Mouse (Mus musculus) hindbrain, embryonic 14.5 days (tissue): ENCODE data around the gene Bloc1s1. TPM values are rescaled to one million over a fixed set of nuclear protein-coding genes. Genes with fewer than 3 reads are reported as not detected.

Experiments used
- ATAC-seq: fragments of 200-750 bp; cut with Nextera tagmentation; 2 replicates; pipeline ENCODE4 v1.8.0; 2017; ENCODE audit warnings: moderate number of reproducible peaks, mild to moderate bottlenecking, moderate TSS enrichment, moderate library complexity; ENCODE audit not compliant: low FRiP score
- DNase-seq: peaks from one replicate; pipeline ENCODE4 v3.0.0-alpha.2; 2015; ENCODE audit warnings: low spot score
- H3K27ac ChIP-seq: fragments of 300-500 bp; sonication (generic); 2 replicates; pipeline ENCODE4 v1.5.1; 2014; ENCODE audit warnings: mild to moderate bottlenecking, moderate library complexity
- H3K27me3 ChIP-seq: fragments of 300-500 bp; sonication (generic); 2 replicates; pipeline ENCODE4 v1.6.1; 2014; ENCODE audit warnings: mild to moderate bottlenecking, low read length, mixed read lengths; ENCODE audit not compliant: control insufficient read depth, insufficient read depth
- H3K36me3 ChIP-seq: fragments of 300-500 bp; sonication (generic); replicated peaks from 2 replicates; pipeline ENCODE4 v1.6.1; 2014; ENCODE audit not compliant: control insufficient read depth, insufficient read depth
- H3K4me1 ChIP-seq: fragments of 300-500 bp; sonication (generic); replicated peaks from 2 replicates; pipeline ENCODE4 v1.6.1; 2014; ENCODE audit warnings: antibody characterized with exemption, low read length, mixed read lengths; ENCODE audit not compliant: control insufficient read depth, insufficient read depth
- H3K4me2 ChIP-seq: fragments of 300-500 bp; sonication (generic); replicated peaks from 2 replicates; pipeline ENCODE4 v1.6.1; 2014; ENCODE audit warnings: mild to moderate bottlenecking, moderate library complexity
- H3K4me3 ChIP-seq: fragments of 300-500 bp; sonication (generic); replicated peaks from 2 replicates; pipeline ENCODE4 v1.5.1; 2014; ENCODE audit warnings: mild to moderate bottlenecking, low read length
- H3K9ac ChIP-seq: fragments of 300-500 bp; sonication (generic); 2 replicates; pipeline ENCODE4 v1.6.1; 2014
- H3K9me3 ChIP-seq: fragments of 300-500 bp; sonication (generic); 2 replicates; pipeline ENCODE4 v1.6.1; 2016; ENCODE audit warnings: low read length; ENCODE audit not compliant: control insufficient read depth
- WGBS: fragments of 180-500 bp; shearing (Covaris S2); extraction: QIAGEN DNeasy Blood & Tissue Kit; methylation state at CpG from one replicate; pipeline ENCODE4 v1.1.7; 2014; 5-methylcytosine and 5-hydroxymethylcytosine counted together
- polyA plus RNA-seq: library from polyadenylated mRNA; unstranded; fragments of >200 nt; fragmentation: Nextera tagmentation; extraction: Ambion mirVana; gene quantifications from 2 replicates; pipeline ENCODE4 v1.2.1, GENCODE M21; 2014

Gene Bloc1s1
- polyA plus RNA-seq, 1 experiment from 2014 or later: 269 TPM

DNA sequence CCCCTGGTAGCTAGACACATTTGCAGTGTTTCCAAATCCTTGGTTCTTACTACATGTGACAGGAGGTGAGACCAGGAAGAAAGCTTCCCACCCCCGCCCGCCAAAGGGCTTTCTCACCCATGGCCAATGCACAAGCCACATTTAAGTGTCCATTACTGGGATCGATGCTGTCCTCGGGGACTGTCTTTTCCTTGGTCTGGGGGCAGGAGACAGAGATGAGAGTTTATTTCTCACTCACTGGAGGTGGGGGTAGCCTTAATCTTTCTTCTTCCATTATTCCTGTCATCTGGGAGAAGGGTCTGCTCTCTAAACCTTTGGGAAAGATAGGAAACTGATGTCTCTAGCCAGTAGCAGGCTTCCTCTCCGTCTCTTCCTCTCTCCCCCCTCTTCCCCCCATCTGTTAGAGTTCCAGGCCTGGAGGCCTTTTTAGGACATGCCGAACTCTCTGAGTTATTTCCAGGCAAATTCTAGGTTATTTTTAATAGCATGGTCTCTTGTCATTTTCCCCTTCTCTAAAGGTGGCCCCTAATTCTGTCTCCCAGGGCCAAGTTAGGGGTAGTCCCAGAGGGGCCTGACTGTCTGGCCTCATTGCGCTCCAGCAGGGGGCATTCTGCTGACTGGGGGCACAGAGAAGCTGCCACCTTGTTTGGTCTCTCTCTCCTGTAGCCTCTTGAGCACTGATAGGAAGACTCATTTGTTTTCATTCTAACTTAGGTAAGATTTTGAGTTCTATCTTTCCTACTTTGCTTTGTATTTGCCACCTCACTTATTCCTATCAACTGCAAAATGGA lies 11.4 kb upstream of the Bloc1s1 start:
- H3K9ac ChIP-seq: no peak overlapping the region
- ATAC-seq: no peak

DNA sequence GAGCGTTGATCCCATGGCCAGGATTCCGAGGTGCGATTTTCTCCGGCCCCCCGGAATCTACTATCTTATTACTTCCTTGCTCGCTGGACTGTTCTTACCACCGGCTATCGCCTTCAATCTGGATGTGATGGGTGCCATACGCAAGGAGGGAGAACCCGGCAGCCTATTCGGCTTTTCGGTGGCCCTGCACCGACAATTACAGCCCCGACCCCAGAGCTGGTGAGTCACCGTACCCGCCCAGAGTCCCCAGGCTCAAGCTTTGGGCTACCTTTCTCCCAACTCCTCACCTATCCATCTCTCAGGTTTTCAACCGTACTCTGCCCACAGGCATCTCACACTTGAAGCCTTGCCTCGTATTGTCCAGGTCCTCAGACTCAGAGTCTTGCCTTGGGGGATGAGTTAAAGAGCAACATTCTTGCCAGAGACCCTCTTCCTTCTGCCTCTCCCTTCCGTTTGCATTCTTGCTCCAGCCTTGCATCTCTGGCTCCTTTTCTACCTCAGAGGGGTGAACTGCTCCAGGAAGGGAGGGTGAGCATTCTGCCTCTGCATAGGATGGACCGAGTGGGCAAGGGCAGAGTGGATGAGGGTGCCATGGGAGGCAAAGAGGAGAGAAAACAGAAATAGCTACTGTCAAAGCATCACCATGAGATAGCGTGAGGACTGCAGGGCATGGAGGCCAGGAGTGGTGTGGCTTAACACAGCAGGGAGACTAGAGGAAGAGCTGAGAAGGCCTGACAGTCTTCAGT lies 10.3 kb upstream of the Bloc1s1 start:
- WGBS: 4% methylated on average over 21 of the region's 21 CpGs
- Histone ChIP-seq H3K27me3 (peaks cover 61% of the 10 kb centered on the region), H3K9me3 (no peaks in the 10 kb centered on the region), H3K4me2 (peak overlapping the region; percentile 86), H3K9ac (peak overlapping the region; percentile 53), H3K36me3 (no peaks in the 10 kb centered on the region), H3K4me3 (peak overlapping the region; percentile 41), H3K4me1 (peaks cover 8% of the 10 kb centered on the region), H3K27ac (no peak overlapping the region)
- ATAC-seq (0 out of 2 replicates have a peak, but pooled peaks have one; percentile 5), DNase-seq (no peak)

More for the DNA sequence above, 11.4 kb upstream of the Bloc1s1 start:
- Histone ChIP-seq H3K27ac (no peak overlapping the region), H3K4me2 (peak overlapping the region; percentile 86; the same call in 1 of the 2 replicates), H3K4me3 (peak overlapping the region; percentile 41; the same call in 1 of the 2 replicates), H3K36me3 (no peaks in the 10 kb centered on the region), H3K9me3 (no peaks in the 10 kb centered on the region), H3K4me1 (peaks cover 8% of the 10 kb centered on the region), H3K27me3 (peaks cover 53% of the 10 kb centered on the region)
- DNase-seq: no peak
- WGBS: 71% methylated on average over 7 of the region's 7 CpGs

DNA sequence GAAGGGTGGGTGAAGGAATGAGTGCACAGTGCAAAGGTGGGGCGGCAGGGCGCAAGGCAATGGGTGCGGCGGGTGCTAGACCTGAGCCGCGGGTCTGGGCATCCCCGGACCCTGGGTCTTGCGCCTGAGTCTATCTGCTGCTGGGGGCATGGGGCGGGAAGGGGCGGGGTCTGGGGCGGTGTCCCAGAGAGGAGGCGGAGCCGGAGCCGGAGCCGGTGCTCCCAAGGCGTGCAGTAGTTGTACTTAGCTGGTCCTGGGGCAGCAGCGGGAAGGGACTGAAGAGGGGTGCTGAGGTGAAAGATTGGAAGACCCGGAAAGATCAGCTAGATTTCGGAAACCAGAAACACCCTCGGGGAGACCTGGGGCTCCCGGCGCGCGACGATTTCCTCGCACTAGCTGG lies 9.7 kb upstream of the Bloc1s1 start, which contains the start of gene Itga7:
Gene Itga7 (plus strand): TSS at position 245 of the 400 bp plus-strand sequence.
- peak; percentile 60 for ATAC-seq
- DNase-seq: no peak
- 1% methylated on average over 26 of the region's 26 CpGs for WGBS
- Histone ChIP-seq H3K4me3 (peak within 1 kb of the TSS; percentile 41), H3K4me1 (peaks cover 8% of the 10 kb centered on the region), H3K9ac (peak within 1 kb of the TSS; percentile 53), H3K36me3 (no peaks in the 10 kb centered on the region), H3K4me2 (peak within 1 kb of the TSS; percentile 86), H3K27me3 (peaks cover 61% of the 10 kb centered on the region), H3K9me3 (no peaks in the 10 kb centered on the region), H3K27ac (no peak within 1 kb of the TSS)

DNA sequence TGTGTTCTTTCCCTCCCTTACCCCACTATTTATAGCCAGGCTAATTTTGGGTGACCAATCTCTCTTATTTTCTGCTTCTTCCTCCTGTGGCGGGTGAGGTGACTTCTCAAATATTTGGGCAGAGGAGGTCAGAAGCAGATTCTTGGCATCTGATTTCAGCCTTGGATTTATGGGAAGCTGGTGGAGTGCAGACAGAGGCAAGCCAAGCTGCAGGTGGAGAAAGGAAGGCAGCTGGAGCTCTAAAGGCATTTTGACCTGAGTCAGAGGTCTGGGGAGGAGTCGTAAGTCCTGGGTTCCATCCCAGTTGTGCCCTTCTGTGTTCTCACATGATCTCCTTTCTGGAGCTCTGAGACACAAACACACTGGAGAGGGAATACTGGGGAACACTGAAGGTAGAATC lies 7.6 kb upstream of the Bloc1s1 start:
- ATAC-seq (no peak), DNase-seq (no peak)
- H3K27me3 ChIP-seq: peaks cover 66% of the 10 kb centered on the region
- no peak overlapping the region for H3K4me2 ChIP-seq
- no peaks in the 10 kb centered on the region for H3K36me3 ChIP-seq
- no peaks in the 10 kb centered on the region for H3K9me3 ChIP-seq
- H3K4me3 ChIP-seq: no peak overlapping the region
- peaks cover 8% of the 10 kb centered on the region for H3K4me1 ChIP-seq
- no peak overlapping the region for H3K27ac ChIP-seq
- WGBS: 77% methylated on average over 2 of the region's 2 CpGs
- no peak overlapping the region for H3K9ac ChIP-seq

DNA sequence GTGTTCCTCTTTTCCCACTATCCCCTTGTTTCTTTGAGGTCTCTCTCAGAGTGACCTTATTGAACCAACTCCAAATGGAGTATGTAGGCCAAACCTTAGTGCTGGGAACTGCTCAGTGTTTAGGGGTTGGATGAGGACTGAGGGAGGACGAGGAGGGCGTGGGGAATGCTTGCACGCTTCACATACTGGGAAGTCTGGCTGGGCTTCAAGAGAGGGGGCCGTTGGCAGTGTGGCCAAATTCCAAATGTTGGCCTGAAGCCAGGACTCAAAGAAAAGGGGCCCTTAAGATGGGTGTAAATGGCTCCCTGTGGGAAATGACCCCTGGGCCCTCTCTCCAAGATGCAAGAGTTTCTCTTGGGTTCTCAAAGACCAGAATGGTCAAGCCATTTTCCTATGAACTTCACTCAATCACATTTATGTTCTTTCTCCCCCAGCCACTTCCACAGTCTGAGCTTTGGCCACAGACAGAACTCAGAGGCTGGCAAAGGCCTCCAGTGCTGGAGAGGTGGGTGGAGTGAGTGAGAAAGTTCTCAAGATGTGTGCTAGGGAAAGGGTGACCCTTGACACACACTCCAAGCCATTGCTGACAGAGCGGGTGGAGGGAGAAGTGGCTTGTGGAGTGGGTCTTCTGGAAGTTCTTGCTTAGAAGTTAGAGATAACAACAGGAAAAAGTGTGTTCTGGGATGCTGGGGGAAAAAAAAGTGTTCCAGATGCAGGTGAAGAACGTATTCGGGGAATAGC lies 6.0 kb upstream of the Bloc1s1 start:
- no peak overlapping the region for H3K9ac ChIP-seq
- H3K4me3 ChIP-seq: no peak overlapping the region
- H3K9me3 ChIP-seq: no peaks in the 10 kb centered on the region
- WGBS: 62% methylated on average over 7 of the region's 7 CpGs
- peaks cover 8% of the 10 kb centered on the region for H3K4me1 ChIP-seq
- no peak overlapping the region for H3K4me2 ChIP-seq
- H3K27me3 ChIP-seq: peaks cover 53% of the 10 kb centered on the region
- H3K27ac ChIP-seq: 0 out of 2 replicates have a peak overlapping the region, but pooled peaks have one; percentile 43
- DNase-seq (no peak), ATAC-seq (peak; percentile 41; the same call in 1 of the 2 replicates)
- H3K36me3 ChIP-seq: no peaks in the 10 kb centered on the region

DNA sequence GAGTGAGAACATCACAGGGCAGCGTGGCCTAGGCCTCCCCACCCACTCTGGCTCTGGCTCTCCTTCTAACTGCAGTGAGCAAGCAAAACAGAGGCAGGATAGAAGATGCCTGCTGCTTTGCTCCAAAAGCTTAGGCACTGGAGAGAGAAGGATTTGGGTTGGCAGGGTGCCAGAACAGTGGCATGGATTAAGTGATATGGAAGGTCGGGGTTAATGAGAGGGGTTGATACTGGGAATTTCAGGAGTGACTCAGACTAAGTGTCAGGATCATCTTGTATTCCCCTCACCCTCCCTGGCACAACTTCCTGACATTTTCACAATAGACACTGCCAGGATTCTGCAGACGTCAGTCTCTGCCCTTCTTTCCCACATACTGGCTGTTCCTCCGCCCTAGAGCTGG lies 4.5 kb upstream of the Bloc1s1 start:
- Histone ChIP-seq H3K27me3 (peaks cover 38% of the 10 kb centered on the region), H3K9me3 (no peaks in the 10 kb centered on the region), H3K36me3 (no peaks in the 10 kb centered on the region), H3K4me1 (peaks cover 6% of the 10 kb centered on the region), H3K4me3 (no peak overlapping the region), H3K27ac (no peak overlapping the region), H3K4me2 (no peak overlapping the region), H3K9ac (no peak overlapping the region)
- ATAC-seq (peak; percentile 29; the same call in 1 of the 2 replicates), DNase-seq (no peak)
- WGBS: 27% methylated on average over 4 of the region's 4 CpGs

DNA sequence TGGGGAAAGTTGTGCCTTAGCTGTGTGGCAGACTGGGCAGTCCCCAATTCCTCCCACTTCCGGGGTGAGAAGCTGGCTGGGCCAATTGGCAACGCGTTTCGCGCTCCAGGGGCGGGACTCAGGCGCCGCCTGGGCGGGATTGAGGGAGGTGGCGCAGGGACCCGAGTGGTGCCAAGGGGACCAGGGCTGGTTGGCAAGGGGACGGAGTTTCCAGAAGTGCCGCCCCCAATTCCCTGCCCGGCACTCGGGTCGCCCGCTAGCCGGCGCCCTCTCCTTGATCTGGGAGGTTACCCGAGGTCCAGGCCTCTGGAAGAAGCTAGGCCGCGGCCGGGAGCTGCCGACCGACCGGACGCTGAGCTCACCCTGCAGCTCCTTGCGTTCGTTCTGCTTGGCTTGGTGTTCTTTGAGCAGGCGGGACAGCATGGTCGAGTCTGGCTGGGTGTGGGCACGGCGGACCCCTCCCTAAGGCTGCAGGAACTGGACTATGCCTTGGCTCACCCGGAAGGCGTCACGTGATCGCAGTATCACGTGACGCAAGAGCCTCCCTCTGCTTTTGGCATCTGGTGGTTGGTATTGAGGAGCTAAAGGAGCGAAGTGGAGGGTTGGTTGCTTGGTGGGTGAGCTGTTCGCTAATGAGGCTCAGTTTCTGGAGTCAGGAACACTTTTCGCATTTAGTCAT lies 683 bp downstream of the Bloc1s1 start:
- under 1% methylated on average over 42 of the region's 42 CpGs for WGBS
- DNase-seq (peak; percentile 90), ATAC-seq (peak; percentile 95)
- peaks cover 29% of the 10 kb centered on the region for H3K4me1 ChIP-seq
- H3K4me3 ChIP-seq: peak overlapping the region; percentile 51
- H3K36me3 ChIP-seq: no peaks in the 10 kb centered on the region
- peak overlapping the region; percentile 66 for H3K9ac ChIP-seq
- H3K27ac ChIP-seq: peak overlapping the region; percentile 83
- H3K4me2 ChIP-seq: peak overlapping the region; percentile 62
- no peaks in the 10 kb centered on the region for H3K9me3 ChIP-seq
- H3K27me3 ChIP-seq: peaks cover 5% of the 10 kb centered on the region; the same call in 1 of the 2 replicates

DNA sequence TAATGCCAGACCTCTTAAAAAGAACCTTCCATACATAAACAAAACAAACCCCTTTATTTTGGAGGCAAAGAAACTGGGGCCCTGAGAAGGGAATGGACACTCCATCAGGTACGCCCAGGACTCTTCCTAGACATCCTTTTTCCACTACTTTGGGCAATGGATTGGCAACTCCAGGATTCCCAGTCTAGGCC lies 1.1 kb downstream of the Bloc1s1 start, which contains the start of gene Rdh5:
Gene Rdh5 (minus strand): TSS at position 67 of the 191 bp plus-strand sequence.
- Histone ChIP-seq H3K27me3 (peaks cover 3% of the 10 kb centered on the region; the same call in 1 of the 2 replicates), H3K4me2 (peak within 1 kb of the TSS; percentile 62), H3K9ac (peak within 1 kb of the TSS; percentile 66), H3K4me1 (peaks cover 33% of the 10 kb centered on the region), H3K27ac (peak within 1 kb of the TSS; percentile 83), H3K9me3 (no peaks in the 10 kb centered on the region), H3K4me3 (peak within 1 kb of the TSS; percentile 51), H3K36me3 (no peaks in the 10 kb centered on the region)
- 4% methylated on average over 1 of the region's 1 CpGs for WGBS
- DNase-seq: no peak
- ATAC-seq: no peak
